Mouse (Mus musculus): ENCODE data around the gene Tubg2.

GRCm38 (mm10) chr11:101180846-101181740 lies 25.4 kb downstream of the Tubg2 start:
- peak; percentile 91 for TF ChIP-seq CTCF (IDR thresholded peaks at IDR 0.05; ENCODE audit: low read depth)
- no peak for TF ChIP-seq EP300 (IDR thresholded peaks at IDR 0.05; ENCODE audit: low read depth)

Measured in liver, postnatal 0 days (tissue).